Mouse (Mus musculus): Measurements from ENCODE around the gene Dyrk1a. TPM values are rescaled to one million over a fixed set of nuclear protein-coding genes. Genes with fewer than 3 reads are reported as not detected.

Dyrk1a gene
- total and polyA plus RNA-seq, 3 experiments = 32.4 to 53.7 (median 40.4) TPM

GRCm38 (mm10) chr16:94625639-94626038 lies 55.8 kb downstream of the Dyrk1a start:
- DNase-seq (ENCODE audit: extremely low read depth) = no peak
- dilution Hi-C loops (cut with MboI; ENCODE audit: extremely low pct_ligation_motif_present, extremely low pct_unique_long_range_greater_than_20kb, low sequenced_read_pairs) (no loop called here), in situ Hi-C loops (cut with MboI; ENCODE audit: low pct_ligation_motif_present, low pct_unique_long_range_greater_than_20kb, low sequenced_read_pairs) (no loop called here)
- H3K27me3 ChIP-seq (replicated peaks) = no peaks in the 10 kb centered on the region
- peaks cover 9 to 47% of the 10 kb centered on the region in 2 experiments for H3K36me3 ChIP-seq (replicated peaks in 1 of 2; ENCODE audit: control insufficient read depth in 1 of 2, insufficient read depth in 1 of 2, low read length in 1 of 2)
- H3K9ac ChIP-seq (ENCODE audit: insufficient read depth, low read depth) = no peak overlapping the region
- no peak overlapping the region for H3K4me3 ChIP-seq (replicated peaks in 1 of 3; ENCODE audit: low read depth in 2 of 3, low read length in 2 of 3, poor library complexity in 1 of 3)
- H3K79me2 ChIP-seq (replicated peaks; ENCODE audit: control insufficient read depth, extremely low read depth, insufficient read depth, poor library complexity, severe bottlenecking) = peaks cover 63% of the 10 kb centered on the region
- H3K9me3 ChIP-seq (replicated peaks; ENCODE audit: low read length) = no peaks in the 10 kb centered on the region
- peaks cover 9 to 42% of the 10 kb centered on the region in 2 experiments for H3K4me1 ChIP-seq (ENCODE audit: control insufficient read depth in 1 of 2, insufficient read depth in 2 of 2)
- H3K27ac ChIP-seq (ENCODE audit: insufficient read depth, low read depth) = 0 out of 2 replicates have a peak overlapping the region, but pooled peaks have one; percentile 0
- H3K4me2 ChIP-seq (ENCODE audit: insufficient read depth, low read depth, poor library complexity, severe bottlenecking) = no peak overlapping the region
- TF ChIP-seq ZKSCAN1 (IDR thresholded peaks at IDR 0.05; ENCODE audit: borderline replicate concordance, low read depth, low read length) = no peak
- TF ChIP-seq USF2 (conservative IDR thresholded peaks at IDR 0.05; ENCODE audit: low read depth, low read length) = no peak
- TF ChIP-seq NELFE (IDR thresholded peaks at IDR 0.05; ENCODE audit: low read depth, low read length) = no peak
- TF ChIP-seq BHLHE40 (IDR thresholded peaks at IDR 0.05; ENCODE audit: low read depth, low read length) = no peak
- TF ChIP-seq E2F4 (IDR thresholded peaks at IDR 0.05; ENCODE audit: insufficient replicate concordance, low read depth, low read length) = no peak
- TF ChIP-seq MEF2A (IDR thresholded peaks at IDR 0.05; ENCODE audit: borderline replicate concordance, low read depth, low read length) = no peak

DNA sequence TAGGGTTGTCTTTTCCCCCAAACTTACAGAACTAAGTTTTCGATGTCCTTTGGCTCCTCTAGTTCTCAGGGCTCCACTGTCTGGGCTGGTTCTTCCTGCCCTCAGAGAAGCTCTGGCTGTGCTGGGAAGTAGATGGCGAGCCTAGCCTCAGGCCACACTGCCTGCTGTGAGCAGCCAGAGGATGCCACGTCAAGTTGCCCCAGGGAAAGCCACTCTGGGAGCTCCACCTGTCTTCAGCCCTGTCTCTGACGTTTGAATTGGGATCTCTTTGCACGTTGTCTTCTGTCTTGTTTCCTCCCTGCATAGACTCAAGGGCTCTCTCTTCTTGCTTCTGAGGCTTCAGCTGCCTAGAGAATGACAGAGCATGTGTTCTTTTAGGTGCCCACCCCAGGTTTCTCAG lies 57.9 kb downstream of the Dyrk1a start:
- H3K4me3 ChIP-seq (replicated peaks in 1 of 3; ENCODE audit: low read depth in 2 of 3, low read length in 2 of 3, poor library complexity in 1 of 3) = no peak overlapping the region
- dilution Hi-C loops (cut with MboI; ENCODE audit: extremely low pct_ligation_motif_present, extremely low pct_unique_long_range_greater_than_20kb, low sequenced_read_pairs) (no loop called here), in situ Hi-C loops (cut with MboI; ENCODE audit: low pct_ligation_motif_present, low pct_unique_long_range_greater_than_20kb, low sequenced_read_pairs) (no loop called here)
- H3K9me3 ChIP-seq (replicated peaks; ENCODE audit: low read length) = no peaks in the 10 kb centered on the region
- H3K27ac ChIP-seq (ENCODE audit: insufficient read depth, low read depth) = no peak overlapping the region
- H3K9ac ChIP-seq (ENCODE audit: insufficient read depth, low read depth) = no peak overlapping the region
- peaks cover 9 to 47% of the 10 kb centered on the region in 2 experiments for H3K4me1 ChIP-seq (ENCODE audit: control insufficient read depth in 1 of 2, insufficient read depth in 2 of 2)
- peaks cover 53% of the 10 kb centered on the region for H3K79me2 ChIP-seq (replicated peaks; ENCODE audit: control insufficient read depth, extremely low read depth, insufficient read depth, poor library complexity, severe bottlenecking)
- no peak overlapping the region for H3K4me2 ChIP-seq (ENCODE audit: insufficient read depth, low read depth, poor library complexity, severe bottlenecking)
- DNase-seq (ENCODE audit: extremely low read depth) = no peak
- TF ChIP-seq HCFC1 (IDR thresholded peaks at IDR 0.05; ENCODE audit: low read depth, low read length) (no peak), SMC3 (IDR thresholded peaks at IDR 0.05; ENCODE audit: low read depth, low read length) (no peak), CTCF (conservative IDR thresholded peaks at IDR 0.05 in 1 of 2, IDR thresholded peaks at IDR 0.05 in 1 of 2; ENCODE audit: low read depth in 2 of 2, low read length in 2 of 2) (no peak), POLR2A (IDR thresholded peaks at IDR 0.05; ENCODE audit: low read depth, low read length) (no peak), UBTF (IDR thresholded peaks at IDR 0.05; ENCODE audit: low read depth, low read length) (no peak), USF1 (IDR thresholded peaks at IDR 0.05; ENCODE audit: low read depth, low read length) (no peak), ETS1 (conservative IDR thresholded peaks at IDR 0.05; ENCODE audit: low read depth, low read length) (no peak), SIN3A (IDR thresholded peaks at IDR 0.05; ENCODE audit: low read length) (no peak), MAFK (IDR thresholded peaks at IDR 0.05; ENCODE audit: insufficient replicate concordance, low read length) (no peak), NELFE (IDR thresholded peaks at IDR 0.05; ENCODE audit: low read depth, low read length) (no peak), IRF4 (IDR thresholded peaks at IDR 0.05; ENCODE audit: low read depth, low read length) (no peak)
- H3K27me3 ChIP-seq (replicated peaks) = no peaks in the 10 kb centered on the region
- peaks cover 8 to 41% of the 10 kb centered on the region in 2 experiments for H3K36me3 ChIP-seq (replicated peaks in 1 of 2; ENCODE audit: control insufficient read depth in 1 of 2, insufficient read depth in 1 of 2, low read length in 1 of 2)
